Mouse (Mus musculus) naive thymus-derived CD4-positive, alpha-beta T cell, adult 2 months (primary cell): ENCODE measurements around the gene Adam26a.
"Not testable (repeated sequence)": the region's sequence is repeated elsewhere in the genome, so short reads cannot be mapped to it uniquely, and the experiment has no call there.

Experiments used
- DNase-seq: peaks from one replicate; pipeline ENCODE4 v3.0.0-alpha.2; 2011; ENCODE audit warnings: low read depth

Gene Adam26a

GRCm38 (mm10) chr8:43576607-43577006 lies at the start of gene Adam26a:
Adam26a (minus strand) TSS chr8:43576707.
- not testable (repeated sequence) for DNase-seq

DNA sequence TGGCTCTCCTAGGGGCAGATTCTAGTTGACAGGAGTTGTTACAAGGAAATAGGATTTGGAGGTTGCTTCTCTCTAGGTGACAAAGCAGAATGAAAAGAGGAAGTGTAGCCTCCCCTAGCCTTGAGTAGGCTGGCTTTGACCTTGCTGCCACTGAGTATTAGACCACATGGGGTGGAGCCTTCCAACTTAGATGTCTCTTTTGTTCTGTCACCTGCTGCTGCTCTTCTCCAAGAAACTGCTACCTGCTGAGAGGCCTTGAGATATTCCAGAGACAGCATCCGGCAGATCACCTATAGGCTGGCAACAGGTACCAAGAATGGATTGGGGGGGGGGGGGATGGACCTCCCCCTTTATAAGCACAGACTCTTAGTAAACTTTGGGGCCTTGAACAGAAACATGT lies 39.5 kb upstream of the Adam26a start:
- DNase-seq: no peak

DNA sequence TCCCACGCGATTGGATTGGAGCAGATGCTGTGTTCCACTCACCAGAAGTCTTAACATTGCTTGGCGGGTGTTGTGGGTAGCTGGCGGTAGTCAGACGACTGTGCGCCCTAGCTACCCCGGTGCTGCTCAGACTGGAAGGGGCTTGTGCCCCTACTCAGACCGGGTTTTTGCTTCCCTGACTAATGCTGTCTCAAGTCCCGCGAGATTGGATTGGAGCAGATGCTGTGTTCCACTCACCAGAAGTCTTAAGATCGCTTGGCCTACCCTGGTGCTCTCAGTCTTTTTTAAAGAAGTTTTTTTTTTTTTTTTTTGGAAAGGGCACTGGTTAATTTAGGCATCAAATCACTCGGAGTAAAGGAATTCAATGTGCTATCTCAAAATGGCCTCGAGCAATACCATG lies 27.1 kb upstream of the Adam26a start:
- not testable (repeated sequence) for DNase-seq

- not testable (repeated sequence) for DNase-seq
Observed at GRCm38 (mm10) chr8:43603166-43603565, 26.7 kb upstream of the Adam26a start.

DNA sequence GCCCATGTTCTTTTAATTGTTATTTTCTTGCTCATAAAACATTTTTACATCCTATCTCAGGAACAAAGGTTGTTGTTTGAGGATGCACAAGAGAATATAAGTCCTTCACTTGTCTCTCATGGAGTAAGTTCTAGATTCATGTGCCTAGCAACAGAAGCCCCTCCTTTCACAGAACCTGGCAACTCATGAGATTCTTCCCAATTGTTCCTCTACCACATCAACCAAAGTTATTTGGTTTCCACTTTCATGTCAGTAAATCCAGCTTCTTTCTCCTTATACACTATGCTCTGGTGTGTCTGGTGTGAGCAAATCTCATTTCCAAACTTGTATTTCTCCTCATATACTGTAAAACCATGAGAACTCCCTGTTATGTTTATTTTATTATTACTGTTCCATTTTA lies 48.5 kb downstream of the Adam26a start, which contains the start of gene Adam26b:
Gene Adam26b (minus strand): TSS at position 101 of the 400 bp plus-strand sequence.
- DNase-seq: not testable (repeated sequence)
